In genomic region chr19:28991391-28991790, GRCm38 (mm10) we compare ENCODE assay signal across 8 mouse cellular contexts. TPM values are rescaled to one million over a fixed set of nuclear protein-coding genes. Genes with fewer than 3 reads are reported as not detected.
A peak's percentile ranks its signal among the peaks of the same experiment; 100 is the strongest.
DNase-seq lines count a peak whose midpoint lies in the region; ATAC-seq and TF ChIP-seq lines count a peak whose summit lies in the region.

No protein-coding gene starts in this region.

- peaks cover 15% of the 10 kb centered on the region for H3K4me1 ChIP-seq in forebrain, embryonic 12.5 days
- peaks cover 15% of the 10 kb centered on the region for H3K4me1 ChIP-seq in liver, embryonic 12.5 days

- peaks cover 21% of the 10 kb centered on the region for H3K36me3 ChIP-seq in forebrain, embryonic 12.5 days (replicated peaks)
- H3K36me3 ChIP-seq in liver, embryonic 12.5 days: peaks cover 37% of the 10 kb centered on the region

- peaks cover 4% of the 10 kb centered on the region; the same call in 1 of the 2 replicates for H3K27me3 ChIP-seq in forebrain, embryonic 12.5 days
- H3K27me3 ChIP-seq in liver, embryonic 12.5 days (replicated peaks): peaks cover 9% of the 10 kb centered on the region; the same call in 1 of the 2 replicates

- TF ChIP-seq CTCF in gastrocnemius, adult 2 months (IDR thresholded peaks at IDR 0.05): no peak

- H3K9ac ChIP-seq in forebrain, embryonic 12.5 days: peak overlapping the region; percentile 87
- H3K9ac ChIP-seq in liver, embryonic 12.5 days: peak overlapping the region; percentile 95

- peak overlapping the region; percentile 75 for H3K4me2 ChIP-seq in forebrain, embryonic 12.5 days
- peak overlapping the region; percentile 93 for H3K4me2 ChIP-seq in liver, embryonic 12.5 days

- ATAC-seq in forebrain, embryonic 12.5 days (ENCODE audit: low FRiP score): no peak
- no peak for ATAC-seq in liver, embryonic 12.5 days

- no peaks in the 10 kb centered on the region for H3K9me3 ChIP-seq in forebrain, embryonic 12.5 days
- no peaks in the 10 kb centered on the region for H3K9me3 ChIP-seq in liver, embryonic 12.5 days (replicated peaks)

- peak overlapping the region; percentile 97 for H3K27ac ChIP-seq in gastrocnemius, adult 2 months
- peak overlapping the region; percentile 81; the same call in 1 of the 2 replicates for H3K27ac ChIP-seq in forebrain, embryonic 12.5 days
- peak overlapping the region; percentile 83; the same call in 1 of the 2 replicates for H3K27ac ChIP-seq in liver, embryonic 12.5 days

- DNase-seq in gastrocnemius, adult 2 months: no peak
- no peak for DNase-seq in gastrocnemius, postnatal 4 days (ENCODE audit: low spot score in 2 of 2)
- peak; percentile 59 for DNase-seq in 416B (ENCODE audit: low read depth)
- DNase-seq in frontal cortex, postnatal 14 days (ENCODE audit: low spot score in 2 of 2): no peak
- DNase-seq in lung, postnatal 10 days: no peak
- DNase-seq in ovary, postnatal 14 days (ENCODE audit: low spot score): no peak

- 76% methylated on average over 5 of the region's 5 CpGs for WGBS in forebrain, embryonic 12.5 days
- WGBS in liver, embryonic 12.5 days (ENCODE audit: insufficient replicate concordance): 54% methylated on average over 5 of the region's 5 CpGs

- peak overlapping the region; percentile 88 for H3K4me3 ChIP-seq in gastrocnemius, adult 2 months
- H3K4me3 ChIP-seq in forebrain, embryonic 12.5 days (replicated peaks): peak overlapping the region; percentile 91
- peak overlapping the region; percentile 93 for H3K4me3 ChIP-seq in liver, embryonic 12.5 days

- intact Hi-C loops in gastrocnemius, adult 2 months (cut with DNase I): loop anchor here (5.0 kb wide), 2 partner anchors 56 to 979 kb away; partner anchors contain the start of genes Ak3 and Rfx3

RNA-seq across cellular contexts. Expression of gene Cdc37l1, which starts 1.2 kb away (rescaled TPM):
- 10 to 100 TPM; 44.8 to 55.5 TPM for total RNA-seq in gastrocnemius, adult 2 months (2021)
- 10 to 100 TPM; 33.2 to 39.2 TPM for total RNA-seq in gastrocnemius, postnatal 4 days (2021)
- polyA plus RNA-seq in forebrain, embryonic 12.5 days (2016; fragmentation: Nextera tagmentation; extraction: Ambion mirVana): 56.2 and 64.1 TPM in 2 replicates
- polyA plus RNA-seq in liver, embryonic 12.5 days (2016; fragmentation: Nextera tagmentation; extraction: Ambion mirVana): 17.8 and 18.1 TPM in 2 replicates

RNA-seq across cellular contexts. Expression of gene 4430402I18Rik, which starts 23.8 kb away (rescaled TPM):
- total RNA-seq in gastrocnemius, adult 2 months (2021): 1 to 10 TPM; 2.1 to 2.6 TPM
- 1 to 10 TPM; 4.4 to 8.6 TPM for total RNA-seq in gastrocnemius, postnatal 4 days (2021)
- 0.37 and 1.3 TPM in 2 replicates for polyA plus RNA-seq in forebrain, embryonic 12.5 days (2016; fragmentation: Nextera tagmentation; extraction: Ambion mirVana)
- polyA plus RNA-seq in liver, embryonic 12.5 days (2016; fragmentation: Nextera tagmentation; extraction: Ambion mirVana): 0.85 and 1.0 TPM in 2 replicates

RNA-seq across cellular contexts. Expression of gene Plpp6, which starts 27.6 kb away (rescaled TPM):
- 1 to 10 TPM; 1.8 to 1.9 TPM for total RNA-seq in gastrocnemius, adult 2 months (2021)
- total RNA-seq in gastrocnemius, postnatal 4 days (2021): 1 to 10 TPM; 4.6 to 4.8 TPM
- 6.1 and 6.4 TPM in 2 replicates for polyA plus RNA-seq in forebrain, embryonic 12.5 days (2016; fragmentation: Nextera tagmentation; extraction: Ambion mirVana)
- polyA plus RNA-seq in liver, embryonic 12.5 days (2016; fragmentation: Nextera tagmentation; extraction: Ambion mirVana): 2.7 and 3.1 TPM in 2 replicates

RNA-seq across cellular contexts. Expression of gene Ak3, which starts 56.4 kb away (rescaled TPM):
- 10 to 100 TPM; 38.1 to 54.4 TPM for total RNA-seq in gastrocnemius, adult 2 months (2021)
- 10 to 100 TPM; 70.0 to 71.5 TPM for total RNA-seq in gastrocnemius, postnatal 4 days (2021)
- polyA plus RNA-seq in forebrain, embryonic 12.5 days (2016; fragmentation: Nextera tagmentation; extraction: Ambion mirVana): 68.0 and 68.6 TPM in 2 replicates
- polyA plus RNA-seq in liver, embryonic 12.5 days (2016; fragmentation: Nextera tagmentation; extraction: Ambion mirVana): 56.9 and 59.3 TPM in 2 replicates
